Mouse (Mus musculus) stomach, postnatal 0 days (tissue): ENCODE measurements around the gene Nek8. TPM values are rescaled to one million over a fixed set of nuclear protein-coding genes. Genes with fewer than 3 reads are reported as not detected.

ENCODE experiments used
- ATAC-seq: fragments of 200-750 bp; cut with Nextera tagmentation; 2 replicates; pipeline ENCODE4 v1.8.0; 2017; ENCODE audit not compliant: low FRiP score, low TSS enrichment
- DNase-seq: peaks from one replicate; pipeline ENCODE4 v3.0.0-alpha.2; 2016; ENCODE audit warnings: low spot score
- H3K27ac ChIP-seq: fragments of 300-500 bp; sonication (generic); replicated peaks from 2 replicates; pipeline ENCODE4 v1.5.1; 2014; ENCODE audit warnings: mild to moderate bottlenecking, control low read depth
- H3K27me3 ChIP-seq: fragments of 300-500 bp; sonication (generic); 2 replicates; pipeline ENCODE4 v1.6.1; 2014; ENCODE audit warnings: low read length; ENCODE audit not compliant: control insufficient read depth, insufficient read depth
- H3K36me3 ChIP-seq: fragments of 300-500 bp; sonication (generic); 2 replicates; pipeline ENCODE4 v1.6.1; 2014; ENCODE audit warnings: low read length, mixed read lengths; ENCODE audit not compliant: control insufficient read depth, insufficient read depth
- H3K4me1 ChIP-seq: fragments of 300-500 bp; sonication (generic); replicated peaks from 2 replicates; pipeline ENCODE4 v1.6.1; 2014; ENCODE audit warnings: antibody characterized with exemption; ENCODE audit not compliant: control insufficient read depth, insufficient read depth
- H3K4me2 ChIP-seq: fragments of 300-500 bp; sonication (generic); replicated peaks from 2 replicates; pipeline ENCODE4 v1.6.1; 2014; ENCODE audit warnings: low read depth, mild to moderate bottlenecking, control low read depth, moderate library complexity
- H3K4me3 ChIP-seq: fragments of 300-500 bp; sonication (generic); 2 replicates; pipeline ENCODE4 v1.5.1; 2014; ENCODE audit warnings: low read depth, low read length, control low read depth
- H3K9ac ChIP-seq: fragments of 300-500 bp; sonication (generic); 2 replicates; pipeline ENCODE4 v1.6.1; 2014; ENCODE audit warnings: mild to moderate bottlenecking, low read length, control low read depth, mixed read lengths
- H3K9me3 ChIP-seq: fragments of 300-500 bp; sonication (generic); 2 replicates; pipeline ENCODE4 v1.6.1; 2016; ENCODE audit warnings: low read length; ENCODE audit not compliant: control insufficient read depth
- CTCF ChIP-seq: IDR thresholded peaks from 2 replicates; pipeline ENCODE4 v1.5.1; 2016; ENCODE audit warnings: antibody characterized with exemption, low read depth, mild to moderate bottlenecking, moderate library complexity
- EP300 ChIP-seq: optimal IDR thresholded peaks from 2 replicates; pipeline ENCODE3; 2016; ENCODE audit warnings: antibody characterized with exemption
- WGBS: fragments of 180-500 bp; shearing (Covaris S2); extraction: QIAGEN DNeasy Blood & Tissue Kit; methylation state at CpG from one replicate; pipeline ENCODE4 v1.1.7; 2014; 5-methylcytosine and 5-hydroxymethylcytosine counted together
- polyA plus RNA-seq: library from polyadenylated mRNA; unstranded; fragments of >200 nt; fragmentation: Nextera tagmentation; extraction: Ambion mirVana; gene quantifications from 2 replicates; pipeline ENCODE4 v1.2.1, GENCODE M21; 2015

The Nek8 gene
- polyA plus RNA-seq, 1 experiment from 2014 or later = 6.4 TPM

DNA sequence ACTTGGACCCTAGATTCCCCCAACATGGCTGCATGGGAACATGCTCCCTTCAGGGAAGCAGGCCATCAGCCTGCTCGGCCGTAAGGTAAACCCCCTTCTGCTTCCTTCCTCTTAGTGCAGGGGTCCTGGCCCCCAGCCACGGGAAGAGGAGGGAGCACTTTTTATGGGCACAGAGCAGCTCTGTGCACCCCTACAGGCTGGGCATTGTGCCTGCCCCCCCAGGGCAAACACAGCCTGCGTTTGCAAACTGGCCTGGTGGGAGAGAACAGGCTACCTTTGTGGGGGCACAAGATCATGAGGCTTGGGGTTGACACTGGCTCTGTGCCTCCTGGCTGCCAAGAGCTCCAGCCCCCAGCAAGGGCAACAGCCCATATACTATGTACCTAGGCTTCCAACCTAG lies 14.5 kb downstream of the Nek8 start:
- TF ChIP-seq EP300 = no peak
- TF ChIP-seq CTCF = no peak
- peak; percentile 22 for DNase-seq
- H3K4me2 ChIP-seq = no peak overlapping the region
- H3K27me3 ChIP-seq = no peaks in the 10 kb centered on the region
- ATAC-seq = no peak
- peak overlapping the region; percentile 9; the same call in 1 of the 2 replicates for H3K27ac ChIP-seq
- H3K4me3 ChIP-seq = no peak overlapping the region
- no peaks in the 10 kb centered on the region for H3K9me3 ChIP-seq
- 30% methylated on average over 4 of the region's 4 CpGs for WGBS
- H3K4me1 ChIP-seq = peaks cover 8% of the 10 kb centered on the region
- H3K36me3 ChIP-seq = peaks cover 18% of the 10 kb centered on the region
- no peak overlapping the region for H3K9ac ChIP-seq

DNA sequence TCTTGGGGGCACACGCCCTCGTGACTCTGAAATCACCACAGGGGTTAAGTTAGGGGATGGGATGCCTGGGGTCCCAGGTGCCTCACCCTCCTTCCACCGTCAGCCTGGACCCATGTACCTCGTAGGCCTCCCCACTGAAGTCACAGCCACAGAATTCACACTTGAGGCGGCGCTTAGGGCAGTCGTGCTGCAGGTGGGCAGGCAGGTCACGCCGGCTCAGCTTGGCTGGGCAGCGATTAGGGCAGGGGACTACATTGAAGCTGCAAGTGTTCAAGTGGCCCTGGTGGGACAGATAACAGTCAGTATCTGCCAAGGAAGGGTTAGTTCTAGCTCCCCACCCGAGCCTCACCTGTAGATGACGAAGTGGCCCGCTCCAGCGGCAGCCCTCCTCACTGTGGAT lies 15.3 kb downstream of the Nek8 start:
- no peak for ATAC-seq
- Histone ChIP-seq H3K27ac (no peak overlapping the region), H3K4me3 (no peak overlapping the region), H3K4me2 (no peak overlapping the region), H3K9me3 (no peaks in the 10 kb centered on the region), H3K27me3 (no peaks in the 10 kb centered on the region), H3K36me3 (peaks cover 22% of the 10 kb centered on the region), H3K9ac (no peak overlapping the region), H3K4me1 (peaks cover 8% of the 10 kb centered on the region)
- TF ChIP-seq CTCF (no peak), EP300 (no peak)
- DNase-seq = no peak
- 86% methylated on average over 14 of the region's 14 CpGs for WGBS

- no peak overlapping the region for H3K27ac ChIP-seq
- 82% methylated on average over 3 of the region's 3 CpGs for WGBS
- H3K36me3 ChIP-seq = peaks cover 22% of the 10 kb centered on the region
- no peaks in the 10 kb centered on the region for H3K27me3 ChIP-seq
- no peak for DNase-seq
- H3K4me2 ChIP-seq = no peak overlapping the region
- TF ChIP-seq EP300 (no peak), CTCF (no peak)
- no peak overlapping the region for H3K4me3 ChIP-seq
- H3K9ac ChIP-seq = no peak overlapping the region
- no peak for ATAC-seq
- H3K4me1 ChIP-seq = peaks cover 8% of the 10 kb centered on the region
- H3K9me3 ChIP-seq = no peaks in the 10 kb centered on the region
Observed at GRCm38 (mm10) chr11:78160675-78161074, 15.8 kb downstream of the Nek8 start.

DNA sequence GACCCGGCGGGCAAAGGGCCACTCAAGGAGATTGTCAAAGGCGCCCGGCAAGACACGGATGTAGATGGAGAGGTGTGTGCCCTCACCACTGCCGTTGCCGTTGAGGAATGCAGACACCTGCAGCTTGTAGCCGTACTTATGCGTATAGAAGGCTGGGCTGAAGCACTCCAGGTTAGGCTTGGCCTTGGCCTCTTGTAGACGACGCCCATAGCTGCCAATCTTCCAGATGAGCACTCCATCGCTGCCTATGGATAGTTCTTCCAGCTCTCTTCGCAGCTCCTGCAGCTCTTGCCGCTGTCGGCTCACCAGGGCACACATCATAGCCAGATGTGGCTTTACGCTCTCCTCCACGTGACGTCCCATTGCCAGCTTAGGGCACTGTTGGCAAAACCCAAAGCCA lies 16.3 kb downstream of the Nek8 start:
- no peak for ATAC-seq
- H3K36me3 ChIP-seq = peaks cover 22% of the 10 kb centered on the region
- 80% methylated on average over 18 of the region's 18 CpGs for WGBS
- no peak overlapping the region for H3K4me3 ChIP-seq
- no peaks in the 10 kb centered on the region for H3K27me3 ChIP-seq
- peak; percentile 14 for DNase-seq
- no peak overlapping the region for H3K4me2 ChIP-seq
- H3K27ac ChIP-seq = no peak overlapping the region
- H3K4me1 ChIP-seq = peaks cover 8% of the 10 kb centered on the region
- TF ChIP-seq EP300 (no peak), CTCF (no peak)
- no peaks in the 10 kb centered on the region for H3K9me3 ChIP-seq
- H3K9ac ChIP-seq = no peak overlapping the region

DNA sequence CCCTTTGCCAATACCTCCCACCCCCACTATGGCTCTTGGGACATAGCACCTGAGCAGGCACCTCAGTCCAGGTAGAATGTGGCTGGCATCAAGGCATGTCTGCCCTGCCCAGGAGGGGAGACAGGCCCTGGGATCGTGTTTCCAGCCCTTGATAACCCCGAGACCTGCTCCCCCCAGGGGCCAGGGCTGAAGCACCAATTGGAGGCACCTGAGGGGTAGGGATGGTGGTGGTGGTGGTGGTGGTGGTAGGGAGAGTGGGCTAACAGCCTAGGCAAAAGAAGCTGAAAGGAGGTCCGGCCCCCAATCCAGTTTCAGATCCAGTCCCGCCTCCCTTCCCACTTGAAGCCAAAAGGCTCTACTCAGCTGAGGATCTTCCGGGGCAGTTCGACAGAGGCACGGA lies 16.9 kb downstream of the Nek8 start:
- 64% methylated on average over 7 of the region's 7 CpGs for WGBS
- Histone ChIP-seq H3K36me3 (peaks cover 27% of the 10 kb centered on the region), H3K27ac (no peak overlapping the region), H3K4me1 (peaks cover 8% of the 10 kb centered on the region), H3K4me3 (no peak overlapping the region), H3K9ac (no peak overlapping the region), H3K27me3 (no peaks in the 10 kb centered on the region), H3K9me3 (no peaks in the 10 kb centered on the region), H3K4me2 (no peak overlapping the region)
- DNase-seq (peak; percentile 14), ATAC-seq (no peak)
- TF ChIP-seq CTCF (no peak), EP300 (no peak)

GRCm38 (mm10) chr11:78159096-78159495 lies 17.4 kb downstream of the Nek8 start:
- WGBS = 13% methylated on average over 2 of the region's 2 CpGs
- no peaks in the 10 kb centered on the region for H3K9me3 ChIP-seq
- peak; percentile 84 for DNase-seq
- peaks cover 28% of the 10 kb centered on the region for H3K36me3 ChIP-seq
- no peak overlapping the region for H3K4me2 ChIP-seq
- H3K27ac ChIP-seq = no peak overlapping the region
- H3K4me1 ChIP-seq = peaks cover 8% of the 10 kb centered on the region
- H3K27me3 ChIP-seq = no peaks in the 10 kb centered on the region
- peak; percentile 99 for TF ChIP-seq CTCF
- TF ChIP-seq EP300 = no peak
- peak; percentile 63 for ATAC-seq
- no peak overlapping the region for H3K9ac ChIP-seq
- H3K4me3 ChIP-seq = no peak overlapping the region
